Mouse (Mus musculus): ENCODE measurements around the gene Ptbp1.

DNA sequence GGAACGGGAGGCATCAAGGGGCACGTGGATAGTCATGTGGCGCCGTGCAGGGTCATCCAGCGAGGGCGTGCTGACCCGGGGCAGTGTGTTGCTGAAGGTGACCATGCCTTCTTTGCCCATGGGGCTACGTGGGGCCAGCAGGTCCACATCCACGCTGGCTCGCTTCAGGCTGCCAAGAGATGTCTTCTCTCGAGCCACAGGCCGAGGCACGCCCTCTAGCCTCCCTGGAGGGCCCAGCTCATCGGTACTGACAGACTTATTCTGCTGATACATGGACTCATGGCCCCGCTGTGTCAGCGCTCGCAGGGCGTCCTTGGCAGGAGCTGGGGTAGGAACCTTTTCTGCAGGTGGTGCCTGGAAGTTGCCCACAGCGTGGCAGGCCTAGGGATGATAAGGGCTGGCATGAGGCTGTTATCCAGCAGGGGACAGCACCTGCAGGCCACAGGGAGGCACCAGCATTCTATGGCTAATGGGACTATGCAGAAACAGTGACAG is 11.6 kb downstream of the Ptbp1 start:
- no peak for TF ChIP-seq CTCF (IDR thresholded peaks at IDR 0.05; ENCODE audit: extremely low read depth, insufficient read depth, insufficient read length, insufficient replicate concordance)
- no peak for TF ChIP-seq POLR2A (IDR thresholded peaks at IDR 0.05; ENCODE audit: low read depth, low read length)

All from spleen, adult 2 months (tissue).